Mouse (Mus musculus) embryonic fibroblast, embryonic 13.5 days (primary cell): ENCODE measurements around the gene Rnf34. TPM values are rescaled to one million over a fixed set of nuclear protein-coding genes. Genes with fewer than 3 reads are reported as not detected.

Experiments used
- H3K27ac ChIP-seq: 2 replicates; pipeline ENCODE4 v1.5.1; 2012; ENCODE audit warnings: low read length, control low read depth, inconsistent platforms; ENCODE audit not compliant: insufficient read depth
- H3K4me1 ChIP-seq: 2 replicates; pipeline ENCODE4 v1.6.1; 2011; ENCODE audit warnings: low read length; ENCODE audit not compliant: control insufficient read depth, insufficient read depth
- H3K4me3 ChIP-seq: 2 replicates; pipeline ENCODE4 v1.5.1; 2011; ENCODE audit warnings: mild to moderate bottlenecking, control low read depth, low read length; ENCODE audit not compliant: insufficient read depth
- CTCF ChIP-seq: IDR thresholded peaks from 2 replicates; pipeline ENCODE4 v1.5.1; 2011; ENCODE audit warnings: mild to moderate bottlenecking, control low read depth, low read length, moderate library complexity, borderline replicate concordance; ENCODE audit not compliant: insufficient read depth
- POLR2A ChIP-seq: IDR thresholded peaks from 2 replicates; pipeline ENCODE4 v1.6.1; 2011; ENCODE audit warnings: low read depth, mild to moderate bottlenecking, control low read depth, low read length, moderate library complexity
- polyA plus RNA-seq: library from polyadenylated mRNA; stranded (reverse); fragments of >200 nt; gene quantifications from 2 replicates; pipeline ENCODE4 v1.2.4, GENCODE M21; 2011; ENCODE audit warnings: low read depth; ENCODE audit not compliant: missing spikeins, insufficient read length

The Rnf34 gene
- polyA plus RNA-seq, 1 experiment, result 32.7 TPM

- Histone ChIP-seq H3K27ac (no peak overlapping the region), H3K4me1 (no peaks in the 10 kb centered on the region), H3K4me3 (no peak overlapping the region)
- TF ChIP-seq CTCF, result no peak
- no peak for TF ChIP-seq POLR2A
Observed at GRCm38 (mm10) chr5:122863053-122863452, 13.2 kb downstream of the Rnf34 start.

DNA sequence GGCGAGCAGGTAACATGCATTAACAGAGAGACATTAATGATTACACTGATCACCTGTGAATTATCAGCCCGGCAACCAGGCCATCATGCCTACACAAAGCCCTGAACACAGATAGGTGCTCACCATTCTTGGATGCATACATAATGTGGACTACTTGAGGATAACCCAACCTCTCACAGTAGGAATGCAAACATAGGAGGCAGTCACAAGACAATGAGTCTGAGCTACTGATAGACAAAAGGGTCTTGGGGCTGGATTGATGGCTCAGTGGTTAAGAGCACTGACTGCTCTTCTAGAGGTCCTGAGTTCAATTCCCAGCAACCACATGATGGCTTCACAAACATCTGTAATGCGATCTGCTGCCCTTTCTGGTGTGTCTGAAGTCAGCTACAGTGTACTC is 22.8 kb downstream of the Rnf34 start:
- no peak overlapping the region for H3K4me3 ChIP-seq
- no peak overlapping the region for H3K27ac ChIP-seq
- TF ChIP-seq POLR2A (no peak), CTCF (no peak)
- no peaks in the 10 kb centered on the region for H3K4me1 ChIP-seq

GRCm38 (mm10) chr5:122873573-122873972 is 23.7 kb downstream of the Rnf34 start:
- H3K4me3 ChIP-seq, result no peak overlapping the region
- H3K4me1 ChIP-seq, result no peaks in the 10 kb centered on the region
- no peak for TF ChIP-seq POLR2A
- no peak for TF ChIP-seq CTCF
- H3K27ac ChIP-seq, result no peak overlapping the region

DNA sequence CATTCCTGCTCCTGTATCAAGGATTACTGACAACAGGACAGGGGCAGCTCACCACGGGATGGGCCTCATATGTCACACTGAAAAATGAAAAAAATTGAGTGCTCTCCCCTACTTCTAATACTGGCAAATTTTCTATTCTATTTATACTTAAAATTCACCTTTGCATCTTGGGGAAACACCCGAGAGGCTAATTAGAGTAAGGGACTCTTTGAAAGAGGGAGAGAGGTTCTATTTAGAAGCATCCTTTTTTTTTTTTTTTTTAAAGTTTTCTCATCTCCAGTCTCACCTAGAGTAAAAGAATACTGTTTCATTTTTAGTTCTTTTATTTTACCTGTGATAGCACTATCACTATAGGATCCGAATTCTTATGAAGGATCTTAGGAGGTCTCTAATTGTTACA is 24.5 kb downstream of the Rnf34 start:
- Histone ChIP-seq H3K4me1 (no peaks in the 10 kb centered on the region), H3K4me3 (no peak overlapping the region), H3K27ac (no peak overlapping the region)
- TF ChIP-seq CTCF, result no peak
- no peak for TF ChIP-seq POLR2A

DNA sequence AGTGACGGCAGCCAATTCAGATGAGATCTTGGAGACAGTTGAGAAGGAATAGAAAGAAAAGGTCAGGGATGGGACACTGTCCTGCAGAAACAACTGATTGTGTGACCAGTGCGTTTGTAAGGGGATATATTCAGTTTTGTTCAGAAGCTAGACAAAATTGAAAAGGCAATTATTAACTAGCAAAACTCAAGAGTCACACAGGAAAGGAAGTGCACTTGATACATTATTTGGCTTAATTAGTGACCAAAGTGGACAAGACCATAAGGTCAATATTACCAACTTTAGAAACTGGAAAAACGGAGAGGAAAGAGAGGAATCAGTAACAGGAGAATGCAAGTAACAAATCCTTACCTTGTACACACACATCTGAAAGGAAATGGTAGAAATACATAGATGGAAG is 26.8 kb downstream of the Rnf34 start:
- Histone ChIP-seq H3K4me1 (no peaks in the 10 kb centered on the region), H3K4me3 (no peak overlapping the region), H3K27ac (no peak overlapping the region)
- no peak for TF ChIP-seq POLR2A
- TF ChIP-seq CTCF, result no peak

GRCm38 (mm10) chr5:122880241-122880980 is 30.6 kb downstream of the Rnf34 start:
- H3K27ac ChIP-seq, result no peak overlapping the region
- peaks cover 2% of the 10 kb centered on the region; the same call in 1 of the 2 replicates for H3K4me1 ChIP-seq
- no peak for TF ChIP-seq CTCF
- TF ChIP-seq POLR2A, result no peak
- no peak overlapping the region for H3K4me3 ChIP-seq

DNA sequence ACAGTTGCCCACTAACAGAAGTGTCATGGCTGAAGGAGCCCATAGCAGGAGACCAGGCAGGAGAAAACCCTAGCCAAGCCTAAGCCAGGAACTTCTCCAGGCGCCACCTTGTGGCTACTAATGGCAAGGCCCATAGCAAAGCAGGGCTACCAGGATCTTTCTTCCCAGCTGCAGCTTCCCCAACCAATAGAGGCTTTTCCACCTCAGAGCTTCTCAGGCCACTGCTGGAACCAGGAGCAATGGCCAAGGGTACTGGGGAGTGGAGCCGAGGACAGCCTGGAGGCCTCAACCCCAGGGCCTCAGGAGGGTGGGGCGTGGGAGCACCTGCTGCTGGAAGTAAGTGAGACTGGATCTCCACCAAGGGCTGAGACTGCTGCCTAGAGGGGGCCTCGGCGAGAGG is 31.5 kb downstream of the Rnf34 start:
- no peak overlapping the region for H3K27ac ChIP-seq

GRCm38 (mm10) chr5:122882256-122883050 is 32.6 kb downstream of the Rnf34 start:
- Histone ChIP-seq H3K4me3 (no peak overlapping the region), H3K27ac (no peak overlapping the region), H3K4me1 (peaks cover 5% of the 10 kb centered on the region; the same call in 1 of the 2 replicates)
- no peak for TF ChIP-seq POLR2A
- no peak for TF ChIP-seq CTCF

More for the DNA sequence above, 31.5 kb downstream of the Rnf34 start:
- Histone ChIP-seq H3K4me3 (no peak overlapping the region), H3K4me1 (peaks cover 5% of the 10 kb centered on the region; the same call in 1 of the 2 replicates)
- TF ChIP-seq POLR2A (no peak), CTCF (peak; percentile 41; the same call in 1 of the 2 replicates)

DNA sequence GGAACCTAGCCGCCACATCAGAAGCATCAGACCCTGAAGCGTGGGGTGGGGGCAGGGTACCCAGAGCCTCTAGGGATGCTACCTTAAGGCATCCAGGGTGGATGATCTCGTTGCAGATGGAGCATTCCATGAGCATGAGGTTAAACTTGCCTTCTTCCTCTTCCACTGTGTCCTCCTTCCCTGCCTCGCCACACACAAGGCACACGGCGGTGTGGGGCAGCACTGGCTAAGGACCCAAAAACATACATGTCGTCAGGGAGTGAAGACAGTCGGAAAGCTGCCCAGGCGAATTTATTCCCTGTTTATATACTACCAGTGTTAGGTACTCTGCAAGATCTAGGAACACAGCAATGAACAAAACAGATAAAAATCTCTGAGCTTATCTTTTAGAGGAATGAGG is 33.4 kb downstream of the Rnf34 start:
- H3K4me1 ChIP-seq, result peaks cover 5% of the 10 kb centered on the region; the same call in 1 of the 2 replicates
- no peak overlapping the region for H3K4me3 ChIP-seq
- no peak overlapping the region for H3K27ac ChIP-seq
- TF ChIP-seq CTCF (no peak), POLR2A (no peak)
